Mouse (Mus musculus): ENCODE measurements around the gene Rbm44. TPM values are rescaled to one million over a fixed set of nuclear protein-coding genes. Genes with fewer than 3 reads are reported as not detected.
A peak's percentile ranks its signal among the peaks of the same experiment; 100 is the strongest.

Gene Rbm44
- polyA plus RNA-seq, 1 experiment from 2014 or later: 3.2 TPM

DNA sequence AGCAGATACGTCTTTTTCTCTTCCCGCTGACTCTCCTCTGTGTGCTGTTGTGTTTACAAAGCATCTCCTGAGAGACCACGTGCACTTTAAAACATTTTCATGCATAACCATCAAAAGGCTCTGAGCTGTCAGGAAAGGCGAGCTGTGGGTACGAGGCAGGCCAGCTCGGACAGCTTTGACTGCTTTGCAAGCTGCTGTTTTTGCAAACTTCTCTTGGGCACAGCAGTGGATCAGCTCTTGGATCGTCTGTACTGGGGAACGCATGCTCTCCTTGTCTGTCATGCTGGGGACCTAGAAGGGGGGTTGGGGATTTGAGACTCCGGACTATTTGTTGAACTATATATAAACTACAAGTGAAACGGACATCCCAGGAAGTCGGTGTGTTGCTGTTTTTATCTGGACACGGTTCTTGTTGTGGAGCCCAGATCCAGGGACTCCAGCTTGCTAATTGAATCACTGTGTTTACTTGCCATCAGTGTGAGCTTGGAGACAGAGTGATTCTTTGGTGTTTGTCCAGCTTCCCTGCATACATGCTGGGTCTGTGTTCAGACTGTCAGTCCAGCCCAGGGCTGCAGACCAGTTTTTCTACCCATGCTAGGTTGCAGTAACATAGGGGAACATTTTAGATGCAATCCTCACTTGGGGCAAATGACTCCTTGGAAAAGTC is 37.0 kb downstream of the Rbm44 start:
- Histone ChIP-seq H3K9ac (ENCODE audit: low read length) (peak overlapping the region; percentile 57), H3K4me3 (ENCODE audit: low read length) (peak overlapping the region; percentile 72), H3K36me3 (ENCODE audit: control insufficient read depth, insufficient read depth) (peaks cover 7% of the 10 kb centered on the region), H3K27ac (ENCODE audit: low read length) (peak overlapping the region; percentile 64; the same call in 1 of the 2 replicates), H3K4me1 (ENCODE audit: control insufficient read depth, insufficient read depth, low read length) (peaks cover 26% of the 10 kb centered on the region), H3K9me3 (replicated peaks; ENCODE audit: control insufficient read depth, low read length) (peaks cover 8% of the 10 kb centered on the region), H3K27me3 (ENCODE audit: control insufficient read depth, insufficient read depth, low read length) (no peaks in the 10 kb centered on the region), H3K4me2 (ENCODE audit: low read depth, low read length) (peak overlapping the region; percentile 85)
- 18% methylated on average over 12 of the region's 12 CpGs for WGBS
- ATAC-seq (replicated peaks; ENCODE audit: extremely low read depth, insufficient read depth, low FRiP score): no peak

DNA sequence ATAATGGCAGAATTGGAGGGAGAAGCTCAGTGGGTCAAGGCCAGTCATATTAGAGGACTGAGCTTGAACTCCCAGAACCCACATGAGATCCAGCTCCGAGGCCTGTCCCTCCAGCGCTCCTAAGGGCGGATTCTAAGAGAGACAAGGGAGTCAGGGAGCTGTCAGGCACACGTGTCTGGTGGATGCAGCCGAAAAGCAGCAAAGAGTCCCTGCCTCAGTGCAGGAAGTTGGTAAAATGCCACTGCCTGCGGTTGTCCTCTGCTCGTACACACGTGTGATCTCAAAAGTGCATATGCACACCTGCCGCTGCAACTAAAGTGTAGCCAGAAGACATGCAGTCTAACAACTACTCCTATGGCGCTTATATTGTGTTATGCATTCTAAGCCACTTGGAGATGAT is 38.4 kb downstream of the Rbm44 start:
- Histone ChIP-seq H3K36me3 (ENCODE audit: control insufficient read depth, insufficient read depth) (peaks cover 7% of the 10 kb centered on the region), H3K9ac (ENCODE audit: low read length) (no peak overlapping the region), H3K9me3 (replicated peaks; ENCODE audit: control insufficient read depth, low read length) (peaks cover 8% of the 10 kb centered on the region), H3K4me1 (ENCODE audit: control insufficient read depth, insufficient read depth, low read length) (peaks cover 30% of the 10 kb centered on the region), H3K4me3 (ENCODE audit: low read length) (no peak overlapping the region), H3K27me3 (ENCODE audit: control insufficient read depth, insufficient read depth, low read length) (no peaks in the 10 kb centered on the region), H3K27ac (ENCODE audit: low read length) (peak overlapping the region; percentile 64; the same call in 1 of the 2 replicates), H3K4me2 (ENCODE audit: low read depth, low read length) (no peak overlapping the region)
- 70% methylated on average over 10 of the region's 10 CpGs for WGBS
- no peak for ATAC-seq (replicated peaks; ENCODE audit: extremely low read depth, insufficient read depth, low FRiP score)

DNA sequence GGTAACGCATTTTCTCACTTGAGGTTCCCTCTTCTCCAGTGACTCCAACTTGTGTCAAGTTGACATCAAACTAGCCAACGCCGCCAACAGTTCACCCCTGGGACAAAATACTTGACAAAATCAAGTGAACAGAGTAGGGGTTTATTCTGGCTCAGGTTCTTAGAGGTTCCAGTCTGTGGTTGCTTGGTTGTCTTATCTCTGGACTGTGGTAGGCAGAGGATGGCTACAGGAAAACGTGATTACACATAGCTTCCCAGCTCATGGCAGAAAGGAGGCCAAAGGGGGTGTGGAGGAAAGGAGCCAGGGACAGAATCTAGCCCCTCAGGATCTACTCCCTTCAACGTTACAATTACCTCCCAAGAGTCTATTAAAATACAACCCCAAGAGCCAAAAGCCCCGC is 41.8 kb downstream of the Rbm44 start:
- Histone ChIP-seq H3K9me3 (replicated peaks; ENCODE audit: control insufficient read depth, low read length) (peaks cover 8% of the 10 kb centered on the region), H3K27ac (ENCODE audit: low read length) (peak overlapping the region; percentile 64; the same call in 1 of the 2 replicates), H3K4me3 (ENCODE audit: low read length) (no peak overlapping the region), H3K36me3 (ENCODE audit: control insufficient read depth, insufficient read depth) (peaks cover 7% of the 10 kb centered on the region), H3K4me1 (ENCODE audit: control insufficient read depth, insufficient read depth, low read length) (peaks cover 17% of the 10 kb centered on the region), H3K27me3 (ENCODE audit: control insufficient read depth, insufficient read depth, low read length) (no peaks in the 10 kb centered on the region), H3K4me2 (ENCODE audit: low read depth, low read length) (no peak overlapping the region), H3K9ac (ENCODE audit: low read length) (no peak overlapping the region)
- ATAC-seq (replicated peaks; ENCODE audit: extremely low read depth, insufficient read depth, low FRiP score): no peak
- WGBS: 84% methylated on average over 6 of the region's 6 CpGs

DNA sequence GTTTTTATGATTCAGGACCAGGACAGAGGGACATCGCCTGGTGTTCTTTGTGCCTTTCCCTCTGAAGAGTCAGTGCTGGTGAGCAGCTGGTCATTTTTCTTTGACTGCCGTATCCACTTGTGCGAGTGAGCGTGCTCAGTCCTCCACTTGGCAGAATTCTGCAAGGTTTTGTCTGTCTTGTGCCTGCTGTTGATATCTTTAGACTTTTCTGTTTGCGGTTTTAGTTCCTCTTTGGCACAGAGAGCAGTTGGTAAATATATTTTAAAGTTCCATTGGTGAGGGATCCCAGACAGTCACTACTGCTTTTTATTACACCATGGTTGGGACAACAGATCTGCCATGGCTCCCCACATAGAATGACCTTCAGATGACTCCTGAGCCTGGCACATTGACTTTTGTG is 42.4 kb downstream of the Rbm44 start:
- WGBS: 85% methylated on average over 5 of the region's 5 CpGs
- Histone ChIP-seq H3K36me3 (ENCODE audit: control insufficient read depth, insufficient read depth) (peaks cover 7% of the 10 kb centered on the region), H3K4me3 (ENCODE audit: low read length) (no peak overlapping the region), H3K4me2 (ENCODE audit: low read depth, low read length) (no peak overlapping the region), H3K27me3 (ENCODE audit: control insufficient read depth, insufficient read depth, low read length) (no peaks in the 10 kb centered on the region), H3K27ac (ENCODE audit: low read length) (peak overlapping the region; percentile 64), H3K4me1 (ENCODE audit: control insufficient read depth, insufficient read depth, low read length) (peaks cover 11% of the 10 kb centered on the region), H3K9ac (ENCODE audit: low read length) (no peak overlapping the region), H3K9me3 (replicated peaks; ENCODE audit: control insufficient read depth, low read length) (peaks cover 8% of the 10 kb centered on the region)
- no peak for ATAC-seq (replicated peaks; ENCODE audit: extremely low read depth, insufficient read depth, low FRiP score)

DNA sequence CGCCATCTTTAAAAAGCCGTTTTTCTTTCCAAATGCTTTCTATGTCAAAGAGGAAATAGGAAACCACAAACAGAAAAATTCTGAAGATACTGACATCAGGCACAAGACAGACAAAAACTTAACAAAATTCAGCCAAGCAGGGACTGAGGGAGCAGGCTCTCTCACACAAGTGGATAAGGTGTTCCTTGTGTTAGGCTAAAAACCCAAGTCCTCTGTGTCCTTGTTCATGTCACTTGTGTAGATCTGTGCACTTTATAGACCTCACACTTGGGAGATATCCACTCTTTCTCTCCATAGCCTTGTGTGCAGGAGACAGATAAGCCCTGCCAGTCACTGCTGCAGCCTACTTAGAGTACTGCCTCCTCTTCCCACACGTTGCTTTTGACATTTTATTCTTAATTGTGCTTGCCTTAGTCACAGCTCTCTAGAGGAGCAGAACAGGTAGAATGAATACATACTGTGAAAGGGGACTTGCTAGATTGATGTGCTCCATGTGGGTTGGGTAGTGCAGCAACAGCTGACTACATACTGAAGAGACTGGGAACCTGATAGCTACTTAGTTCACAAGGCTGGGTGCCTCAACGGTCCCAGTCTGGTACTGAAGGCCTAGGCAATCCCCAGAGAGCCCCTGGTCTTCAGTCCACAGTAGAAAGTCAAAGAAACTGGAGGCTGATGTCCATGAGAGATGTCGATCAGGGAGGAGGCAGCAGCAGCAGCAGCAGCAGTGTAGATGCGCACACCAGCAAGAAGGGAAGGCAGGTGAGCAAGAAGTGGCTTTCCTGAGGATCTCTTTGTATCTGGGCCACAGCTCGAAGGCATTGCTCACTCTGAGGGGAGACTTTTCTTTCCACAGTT is 43.1 kb downstream of the Rbm44 start:
- Histone ChIP-seq H3K9ac (ENCODE audit: low read length) (no peak overlapping the region), H3K4me3 (ENCODE audit: low read length) (no peak overlapping the region), H3K4me2 (ENCODE audit: low read depth, low read length) (no peak overlapping the region), H3K4me1 (ENCODE audit: control insufficient read depth, insufficient read depth, low read length) (peaks cover 5% of the 10 kb centered on the region), H3K27me3 (ENCODE audit: control insufficient read depth, insufficient read depth, low read length) (no peaks in the 10 kb centered on the region), H3K36me3 (ENCODE audit: control insufficient read depth, insufficient read depth) (peaks cover 7% of the 10 kb centered on the region), H3K9me3 (replicated peaks; ENCODE audit: control insufficient read depth, low read length) (peaks cover 8% of the 10 kb centered on the region), H3K27ac (ENCODE audit: low read length) (peak overlapping the region; percentile 64)
- 79% methylated on average over 7 of the region's 7 CpGs for WGBS
- ATAC-seq (replicated peaks; ENCODE audit: extremely low read depth, insufficient read depth, low FRiP score): no peak

GRCm38 (mm10) chr1:91188851-91189460 is 44.1 kb downstream of the Rbm44 start:
- Histone ChIP-seq H3K36me3 (ENCODE audit: control insufficient read depth, insufficient read depth) (peaks cover 7% of the 10 kb centered on the region), H3K27me3 (ENCODE audit: control insufficient read depth, insufficient read depth, low read length) (no peaks in the 10 kb centered on the region), H3K27ac (ENCODE audit: low read length) (no peak overlapping the region), H3K4me1 (ENCODE audit: control insufficient read depth, insufficient read depth, low read length) (peaks cover 4% of the 10 kb centered on the region), H3K9me3 (replicated peaks; ENCODE audit: control insufficient read depth, low read length) (peaks cover 8% of the 10 kb centered on the region), H3K4me2 (ENCODE audit: low read depth, low read length) (no peak overlapping the region), H3K9ac (ENCODE audit: low read length) (no peak overlapping the region), H3K4me3 (ENCODE audit: low read length) (no peak overlapping the region)
- 84% methylated on average over 10 of the region's 10 CpGs for WGBS
- no peak for ATAC-seq (replicated peaks; ENCODE audit: extremely low read depth, insufficient read depth, low FRiP score)

- H3K4me3 ChIP-seq (ENCODE audit: low read length): no peak overlapping the region
- ATAC-seq (replicated peaks; ENCODE audit: extremely low read depth, insufficient read depth, low FRiP score): no peak
- peaks cover 2% of the 10 kb centered on the region; the same call in 1 of the 2 replicates for H3K36me3 ChIP-seq (ENCODE audit: control insufficient read depth, insufficient read depth)
- no peak overlapping the region for H3K9ac ChIP-seq (ENCODE audit: low read length)
- H3K4me2 ChIP-seq (ENCODE audit: low read depth, low read length): no peak overlapping the region
- WGBS: 66% methylated on average over 8 of the region's 8 CpGs
- no peaks in the 10 kb centered on the region for H3K27me3 ChIP-seq (ENCODE audit: control insufficient read depth, insufficient read depth, low read length)
- H3K9me3 ChIP-seq (replicated peaks; ENCODE audit: control insufficient read depth, low read length): no peaks in the 10 kb centered on the region
- peaks cover 3% of the 10 kb centered on the region for H3K4me1 ChIP-seq (ENCODE audit: control insufficient read depth, insufficient read depth, low read length)
- H3K27ac ChIP-seq (ENCODE audit: low read length): no peak overlapping the region
These were observed 47.3 kb downstream of the Rbm44 start for GRCm38 (mm10) chr1:91192184-91192583.

DNA sequence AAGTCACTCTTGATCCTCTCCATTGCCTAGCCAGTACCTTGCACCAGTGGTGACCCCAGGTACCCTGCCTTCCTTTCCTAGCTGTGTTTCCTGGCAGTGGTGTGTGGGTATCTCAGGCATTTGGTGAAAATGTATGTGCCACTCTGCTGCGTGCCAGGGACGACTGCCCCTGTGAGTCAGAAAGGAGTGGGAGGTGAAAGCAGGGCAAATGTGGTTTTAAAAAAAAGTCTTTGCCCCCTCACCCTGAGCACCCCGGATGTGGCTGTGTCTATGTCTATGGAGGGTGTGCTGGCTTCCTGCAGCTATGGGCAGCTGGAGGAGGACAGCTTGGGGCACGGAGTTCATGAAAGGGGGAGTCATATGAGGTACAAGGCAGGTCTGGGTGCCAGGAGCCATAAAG is 48.4 kb downstream of the Rbm44 start:
- no peaks in the 10 kb centered on the region for H3K9me3 ChIP-seq (replicated peaks; ENCODE audit: control insufficient read depth, low read length)
- H3K4me2 ChIP-seq (ENCODE audit: low read depth, low read length): no peak overlapping the region
- H3K36me3 ChIP-seq (ENCODE audit: control insufficient read depth, insufficient read depth): peaks cover 2% of the 10 kb centered on the region; the same call in 1 of the 2 replicates
- no peaks in the 10 kb centered on the region; the same call in none of the 2 replicates for H3K4me1 ChIP-seq (ENCODE audit: control insufficient read depth, insufficient read depth, low read length)
- no peak overlapping the region for H3K27ac ChIP-seq (ENCODE audit: low read length)
- H3K9ac ChIP-seq (ENCODE audit: low read length): no peak overlapping the region
- no peak overlapping the region for H3K4me3 ChIP-seq (ENCODE audit: low read length)
- WGBS: 68% methylated on average over 4 of the region's 4 CpGs
- no peaks in the 10 kb centered on the region for H3K27me3 ChIP-seq (ENCODE audit: control insufficient read depth, insufficient read depth, low read length)
- no peak for ATAC-seq (replicated peaks; ENCODE audit: extremely low read depth, insufficient read depth, low FRiP score)

- H3K9me3 ChIP-seq (replicated peaks; ENCODE audit: control insufficient read depth, low read length): no peaks in the 10 kb centered on the region
- no peaks in the 10 kb centered on the region; the same call in none of the 2 replicates for H3K4me1 ChIP-seq (ENCODE audit: control insufficient read depth, insufficient read depth, low read length)
- peaks cover 2% of the 10 kb centered on the region for H3K36me3 ChIP-seq (ENCODE audit: control insufficient read depth, insufficient read depth)
- no peak overlapping the region for H3K4me3 ChIP-seq (ENCODE audit: low read length)
- no peak overlapping the region for H3K27ac ChIP-seq (ENCODE audit: low read length)
- 76% methylated on average over 4 of the region's 4 CpGs for WGBS
- H3K27me3 ChIP-seq (ENCODE audit: control insufficient read depth, insufficient read depth, low read length): no peaks in the 10 kb centered on the region
- no peak overlapping the region for H3K4me2 ChIP-seq (ENCODE audit: low read depth, low read length)
- no peak for ATAC-seq (replicated peaks; ENCODE audit: extremely low read depth, insufficient read depth, low FRiP score)
- no peak overlapping the region for H3K9ac ChIP-seq (ENCODE audit: low read length)
These were observed 48.8 kb downstream of the Rbm44 start for GRCm38 (mm10) chr1:91193680-91194079.
